Mouse (Mus musculus) cerebellum, adult 2 months (tissue): ENCODE data around the gene Spint2.

ENCODE experiments used
- CTCF ChIP-seq: fragments of 200-500 bp; IDR thresholded peaks from 2 replicates; pipeline ENCODE4 v1.5.1; 2011; ENCODE audit warnings: low read depth, mild to moderate bottlenecking, control low read depth, low read length, moderate library complexity, borderline replicate concordance; ENCODE audit not compliant: insufficient read depth
- POLR2A ChIP-seq: fragments of 200-500 bp; IDR thresholded peaks from 2 replicates; pipeline ENCODE4 v1.6.1; 2011; ENCODE audit warnings: low read length, control low read depth, borderline replicate concordance; ENCODE audit not compliant: insufficient read depth

GRCm38 (mm10) chr7:29230560-29230959 is 51.2 kb downstream of the Spint2 start:
- TF ChIP-seq POLR2A (no peak), CTCF (no peak)
